ENCODE assay signal across 10 mouse cellular contexts in genomic region chrX:168429814-168430213, GRCm38 (mm10).
DNase-seq lines count a peak whose midpoint lies in the region; ATAC-seq and TF ChIP-seq lines count a peak whose summit lies in the region.
"Had no signal": no experiment of that assay in that cellular context is flagged by ENCODE, and none has a peak within 500 bp of the region (broad histone marks: within the 10 kb centered on the region; RNA-seq: fewer than 3 reads in every experiment).

No protein-coding gene starts in this region.

- intact Hi-C loops in left cerebral cortex, postnatal 10 days (cut with DNase I) = no loop called here

- TF ChIP-seq CTCF in brain, embryonic 14.5 days (IDR thresholded peaks at IDR 0.05; ENCODE audit: borderline replicate concordance, extremely low read depth, insufficient read depth, insufficient read length) = no peak

- TF ChIP-seq POLR2A in brain, embryonic 14.5 days (IDR thresholded peaks at IDR 0.05; ENCODE audit: borderline replicate concordance, extremely low read depth, insufficient read depth, insufficient read length, poor library complexity, severe bottlenecking) = no peak

- no peak for ATAC-seq in erythroid progenitor cell, adult 5-6 weeks (replicated peaks; ENCODE audit: low FRiP score, poor library complexity, severe bottlenecking)
- ATAC-seq: intestine, embryonic 16.5 days; midbrain, embryonic 13.5 days had no signal

- peak; percentile 1 for DNase-seq in cerebellum, adult 11 months
- no peak for DNase-seq in cerebellum, adult 8-10 months
- peak; percentile 44 for DNase-seq in brain, embryonic 14.5 days (ENCODE audit: low read depth)
- DNase-seq in gastrocnemius, postnatal 25 days = peak; percentile 18
- DNase-seq in left cerebral cortex, postnatal 10 days (ENCODE audit: extremely low spot score in 1 of 2, low spot score in 2 of 2) = peak; percentile 1 to 15
- no peak for DNase-seq in spleen, postnatal 10 days (ENCODE audit: low spot score in 2 of 2)
- DNase-seq in kidney, postnatal 10 days = no peak

Comparison
In these comparisons a context has a peak if more than half of its experiments do, and no peak if none do; other contexts are left out.
1. DNase-seq: peak in cerebellum, adult 11 months (single experiment), brain, embryonic 14.5 days (single experiment), gastrocnemius, postnatal 25 days (single experiment) and left cerebral cortex, postnatal 10 days (2 of 2); none in cerebellum, adult 8-10 months (single experiment), spleen, postnatal 10 days (0 of 2) and kidney, postnatal 10 days (single experiment).